Mouse (Mus musculus) limb, embryonic 15.5 days (tissue): ENCODE results near the gene Plxna3. TPM values are rescaled to one million over a fixed set of nuclear protein-coding genes. Genes with fewer than 3 reads are reported as not detected.

Experiments used
- ATAC-seq: fragments of 200-750 bp; cut with Nextera tagmentation; 2 replicates; pipeline ENCODE4 v1.8.0; 2017; ENCODE audit warnings: low read depth, moderate TSS enrichment; ENCODE audit not compliant: insufficient number of reproducible peaks, low FRiP score, low TSS enrichment
- H3K27ac ChIP-seq: fragments of 300-500 bp; sonication (generic); 2 replicates; pipeline ENCODE4 v1.5.1; 2015; ENCODE audit warnings: moderate library complexity, mild to moderate bottlenecking, inconsistent platforms
- H3K27me3 ChIP-seq: fragments of 300-500 bp; sonication (generic); 2 replicates; pipeline ENCODE4 v1.6.1; 2015; ENCODE audit warnings: inconsistent platforms
- H3K36me3 ChIP-seq: fragments of 300-500 bp; sonication (generic); 2 replicates; pipeline ENCODE4 v1.6.1; 2015; ENCODE audit warnings: inconsistent platforms
- H3K4me1 ChIP-seq: fragments of 300-500 bp; sonication (generic); 2 replicates; pipeline ENCODE4 v1.6.1; 2015; ENCODE audit warnings: inconsistent platforms
- H3K4me2 ChIP-seq: fragments of 300-500 bp; sonication (generic); 2 replicates; pipeline ENCODE4 v1.6.1; 2015; ENCODE audit warnings: mild to moderate bottlenecking, inconsistent platforms
- H3K4me3 ChIP-seq: fragments of 300-500 bp; sonication (generic); 2 replicates; pipeline ENCODE4 v1.5.1; 2015; ENCODE audit warnings: mild to moderate bottlenecking, inconsistent platforms
- H3K9ac ChIP-seq: fragments of 300-500 bp; sonication (generic); 2 replicates; pipeline ENCODE4 v1.6.1; 2015; ENCODE audit warnings: inconsistent platforms
- H3K9me3 ChIP-seq: fragments of 300-500 bp; sonication (generic); 2 replicates; pipeline ENCODE4 v1.6.1; 2016; ENCODE audit warnings: inconsistent platforms
- WGBS: fragments of 180-500 bp; shearing (Covaris S2); methylation state at CpG from one replicate; pipeline ENCODE4 v1.1.7; 2015; 5-methylcytosine and 5-hydroxymethylcytosine counted together
- microRNA-seq: library from miRNA; unstranded; fragments of <30 nt; microRNA quantifications from one replicate; pipeline ENCODE4, GENCODE M21; 2016
- polyA plus RNA-seq: library from polyadenylated mRNA; unstranded; fragments of >200 nt; fragmentation: Nextera tagmentation; extraction: Ambion mirVana; gene quantifications from 2 replicates; pipeline ENCODE4 v1.2.1, GENCODE M21; 2015

Plxna3 gene
- polyA plus RNA-seq, 1 experiment from 2014 or later = 19.4 TPM

DNA sequence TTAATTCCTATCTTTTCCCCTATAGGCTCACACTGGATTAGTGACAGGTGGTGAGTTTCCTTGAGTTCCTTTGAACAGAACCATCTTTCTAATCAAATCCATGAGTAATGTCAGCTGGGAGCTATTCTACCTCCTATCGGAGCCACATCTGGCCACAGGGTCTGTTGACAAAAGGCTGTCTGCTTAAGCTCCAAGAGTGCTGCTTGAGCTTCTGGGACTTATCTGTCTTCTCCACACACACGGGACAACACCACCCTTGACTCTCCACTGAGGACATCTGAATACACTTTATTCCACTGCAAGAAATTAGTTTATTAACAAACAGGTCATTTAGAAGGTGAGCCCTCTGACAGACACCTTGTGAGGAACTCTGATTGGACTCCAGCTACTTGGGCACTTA is 55.6 kb downstream of the Plxna3 start:
- WGBS = 55% methylated on average over 2 of the region's 2 CpGs

DNA sequence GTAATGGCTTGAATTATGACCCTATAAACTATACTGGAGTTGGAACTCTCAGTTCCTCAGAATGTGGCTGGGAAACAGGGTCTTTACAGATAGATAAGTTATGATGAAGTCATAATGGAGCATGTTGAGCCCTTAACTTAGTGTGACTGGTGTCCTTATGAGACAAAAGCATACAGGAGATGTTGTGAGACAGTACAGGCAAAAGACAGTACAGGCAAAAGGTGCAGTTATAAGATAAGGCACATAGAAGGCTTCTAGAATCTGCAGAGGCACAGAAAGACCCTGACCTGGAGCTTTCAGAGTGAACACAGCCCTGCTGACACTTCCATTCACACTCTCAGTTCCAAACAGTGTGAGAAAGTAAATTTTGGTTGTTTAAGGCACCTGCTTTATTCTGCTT is 59.3 kb downstream of the Plxna3 start:
- peaks cover 24% of the 10 kb centered on the region for H3K36me3 ChIP-seq
- H3K27ac ChIP-seq = no peak overlapping the region
- no peak overlapping the region for H3K4me3 ChIP-seq
- no peaks in the 10 kb centered on the region; the same call in 1 of the 2 replicates for H3K4me1 ChIP-seq
- H3K9ac ChIP-seq = no peak overlapping the region
- no peak overlapping the region for H3K4me2 ChIP-seq
- no peak for ATAC-seq
- no peaks in the 10 kb centered on the region for H3K9me3 ChIP-seq
- no peaks in the 10 kb centered on the region for H3K27me3 ChIP-seq

More for the DNA sequence above, 55.6 kb downstream of the Plxna3 start:
- no peaks in the 10 kb centered on the region for H3K27me3 ChIP-seq
- peaks cover 24% of the 10 kb centered on the region for H3K36me3 ChIP-seq
- no peak for ATAC-seq
- H3K9ac ChIP-seq = no peak overlapping the region
- H3K27ac ChIP-seq = no peak overlapping the region
- no peak overlapping the region for H3K4me2 ChIP-seq
- no peak overlapping the region for H3K4me3 ChIP-seq
- H3K4me1 ChIP-seq = no peaks in the 10 kb centered on the region
- no peaks in the 10 kb centered on the region for H3K9me3 ChIP-seq

GRCm38 (mm10) chrX:74392535-74393443 is 63.9 kb downstream of the Plxna3 start, which contains the start of the genes Fam3a and Ikbkg:
Gene Fam3a (minus strand): TSS chrX:74393272.
Gene Ikbkg (plus strand): TSS chrX:74393290.
- no peaks in the 10 kb centered on the region for H3K36me3 ChIP-seq
- no peaks in the 10 kb centered on the region for H3K27me3 ChIP-seq
- no peaks in the 10 kb centered on the region for H3K9me3 ChIP-seq
- peak within 1 kb of the TSS; percentile 85 for H3K27ac ChIP-seq
- WGBS = 16% methylated on average over 30 of the region's 30 CpGs
- H3K4me1 ChIP-seq = no peaks in the 10 kb centered on the region; the same call in 1 of the 2 replicates
- H3K4me2 ChIP-seq = peak within 1 kb of the TSS; percentile 51
- peak; percentile 99 for ATAC-seq
- peak within 1 kb of the TSS; percentile 46 for H3K9ac ChIP-seq
- H3K4me3 ChIP-seq = peak within 1 kb of the TSS; percentile 50

Small RNA genes within 50 kb of the gene (microRNA-seq; reads per million reads assigned to microRNA genes)
- not detected for gene Mir7092

Other genes starting within 250 kb of the Plxna3 start
- gene Opn1mw, start 201.6 kb upstream of the Plxna3 start, polyA plus RNA-seq = not detected in 2 replicates
- gene Mecp2, start 193.7 kb upstream of the Plxna3 start, polyA plus RNA-seq = 10.6 and 12.1 TPM in 2 replicates
- gene Tex28, start 161.2 kb upstream of the Plxna3 start, polyA plus RNA-seq = not detected in 2 replicates
- gene Tktl1, start 151.8 kb upstream of the Plxna3 start, polyA plus RNA-seq = 0.08 TPM in 1 of 2 replicates, not detected in the other
- gene Flna, start 79.2 kb upstream of the Plxna3 start, polyA plus RNA-seq = 228 and 248 TPM in 2 replicates
- 24.8 and 29.0 TPM in 2 replicates for gene Emd, start 74.4 kb upstream of the Plxna3 start, polyA plus RNA-seq
- gene Rpl10, start 58.3 kb upstream of the Plxna3 start, polyA plus RNA-seq = 675 and 811 TPM in 2 replicates
- 89.2 and 89.6 TPM in 2 replicates for gene Taz, start 47.2 kb upstream of the Plxna3 start, polyA plus RNA-seq
- gene Dnase1l1, start 46.7 kb upstream of the Plxna3 start, polyA plus RNA-seq = 17.3 and 20.2 TPM in 2 replicates
- gene Atp6ap1, start 32.0 kb upstream of the Plxna3 start, polyA plus RNA-seq = 156 and 175 TPM in 2 replicates
- gene Gdi1, start 24.1 kb upstream of the Plxna3 start, polyA plus RNA-seq = 203 and 211 TPM in 2 replicates
- 62.6 and 67.7 TPM in 2 replicates for gene Fam50a, start 16.0 kb upstream of the Plxna3 start, polyA plus RNA-seq
- gene Lage3, start 24.6 kb downstream of the Plxna3 start, polyA plus RNA-seq = 89.8 and 90.3 TPM in 2 replicates
- 72.6 and 75.4 TPM in 2 replicates for gene Ubl4a, start 44.2 kb downstream of the Plxna3 start, polyA plus RNA-seq
- gene Slc10a3, start 44.3 kb downstream of the Plxna3 start, polyA plus RNA-seq = 21.9 and 22.6 TPM in 2 replicates
- gene Fam3a, start 64.2 kb downstream of the Plxna3 start, polyA plus RNA-seq = 43.8 and 47.4 TPM in 2 replicates
- 20.1 and 21.3 TPM in 2 replicates for gene Ikbkg, start 64.2 kb downstream of the Plxna3 start, polyA plus RNA-seq
- 66.8 and 67.2 TPM in 2 replicates for gene G6pdx, start 100.1 kb downstream of the Plxna3 start, polyA plus RNA-seq
- gene Gm6880, start 152.3 kb downstream of the Plxna3 start, polyA plus RNA-seq = 1.1 and 2.2 TPM in 2 replicates
- gene Olfr1326-ps1, start 245.8 kb downstream of the Plxna3 start, polyA plus RNA-seq = not detected in 2 replicates